Mouse (Mus musculus) left cerebral cortex, adult 9 months (tissue): Measurements from ENCODE around the gene Hnrnpa3.

ENCODE experiments used
- DNase-seq, 2 experiments: peaks; one replicate each; pipeline ENCODE4 v3.0.0; 2022; ENCODE audit warnings: low spot score in 2 of 2

Hnrnpa3 gene

GRCm38 (mm10) chr2:75703375-75704181 is 44.5 kb downstream of the Hnrnpa3 start:
- DNase-seq: peak; percentile 42 to 76

- peak; percentile 73 to 85 for DNase-seq
Observed at GRCm38 (mm10) chr2:75704234-75705161, 45.4 kb downstream of the Hnrnpa3 start, which contains the start of gene Nfe2l2. TSS of gene Nfe2l2 (minus strand) at chr2:75704641.

GRCm38 (mm10) chr2:75705162-75705752 is 46.2 kb downstream of the Hnrnpa3 start:
- no peak for DNase-seq

GRCm38 (mm10) chr2:75706435-75706834 is 47.4 kb downstream of the Hnrnpa3 start:
- DNase-seq: no peak

- DNase-seq: no peak
Observed at GRCm38 (mm10) chr2:75707420-75707819, 48.4 kb downstream of the Hnrnpa3 start.

GRCm38 (mm10) chr2:75713083-75713482 is 54.0 kb downstream of the Hnrnpa3 start:
- DNase-seq: no peak

GRCm38 (mm10) chr2:75714766-75715165 is 55.7 kb downstream of the Hnrnpa3 start:
- DNase-seq: no peak

GRCm38 (mm10) chr2:75716046-75717016 is 57.3 kb downstream of the Hnrnpa3 start:
- DNase-seq: no peak
